Mouse (Mus musculus) CD4-positive, CD25-positive, alpha-beta regulatory T cell, adult 2 months (primary cell): ENCODE data around the gene Tyro3.

Experiments used
- DNase-seq: peaks from one replicate; pipeline ENCODE4 v3.0.0-alpha.2; 2012; ENCODE audit warnings: low read depth, low spot score

The Tyro3 gene

DNA sequence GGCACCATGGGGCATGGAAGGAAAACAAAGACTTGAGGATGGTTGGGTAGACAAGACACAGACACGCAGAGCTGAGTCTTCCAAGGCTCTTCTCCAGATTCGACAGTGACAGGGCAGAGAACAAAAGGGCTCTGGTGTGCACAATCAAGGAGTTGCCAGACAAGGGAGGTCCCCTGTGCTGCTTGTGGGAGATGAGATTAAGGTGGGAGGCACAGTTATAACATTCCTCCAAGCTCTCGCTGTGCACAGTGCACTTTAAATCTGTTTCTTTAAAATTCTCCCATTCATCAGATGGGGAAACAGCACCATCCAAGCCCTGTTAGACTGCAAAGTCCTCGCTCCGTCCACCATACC lies 6.7 kb downstream of the Tyro3 start:
- no peak for DNase-seq

- no peak for DNase-seq
Measured at GRCm38 (mm10) chr2:119804776-119805175, 7.2 kb downstream of the Tyro3 start.

DNA sequence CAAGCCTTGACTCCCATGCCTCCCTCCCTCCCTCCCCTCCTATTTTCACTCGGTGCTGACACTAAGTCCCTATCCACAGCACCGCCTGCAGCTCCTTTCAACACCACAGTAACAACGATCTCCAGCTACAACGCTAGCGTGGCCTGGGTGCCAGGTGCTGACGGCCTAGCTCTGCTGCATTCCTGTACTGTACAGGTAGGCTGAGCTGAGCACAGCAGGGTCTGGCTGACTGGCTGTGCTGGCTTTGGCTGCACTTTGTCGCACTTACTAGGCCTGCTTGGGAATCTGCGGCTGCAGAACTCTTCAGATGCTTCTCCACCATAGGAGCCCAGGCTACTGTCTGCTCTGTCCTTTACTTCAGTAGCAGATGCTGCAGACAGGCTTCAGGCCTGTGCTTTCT lies 8.0 kb downstream of the Tyro3 start:
- no peak for DNase-seq

- DNase-seq, result no peak
Measured at GRCm38 (mm10) chr2:119808438-119808837, 10.9 kb downstream of the Tyro3 start.

DNA sequence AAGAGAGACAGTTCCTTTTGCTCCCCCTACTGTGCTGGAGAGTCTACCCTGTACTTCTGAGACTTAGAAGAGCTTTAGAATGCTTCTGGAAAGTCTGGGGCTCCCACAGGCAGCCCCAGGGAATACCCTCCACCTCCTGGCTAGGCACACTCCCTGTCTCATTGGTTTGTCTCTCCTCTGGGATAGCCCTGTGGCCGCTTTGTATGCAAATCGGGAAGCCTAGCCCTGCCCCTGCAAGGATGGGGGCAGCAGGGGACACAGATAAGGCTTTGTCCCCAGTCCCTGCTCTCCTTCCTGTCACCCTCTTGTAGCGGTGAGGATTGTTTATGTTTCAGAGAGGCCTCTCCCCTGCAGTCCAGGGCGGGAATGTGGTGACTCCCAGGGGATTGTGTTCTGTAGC lies 11.3 kb downstream of the Tyro3 start:
- no peak for DNase-seq

DNA sequence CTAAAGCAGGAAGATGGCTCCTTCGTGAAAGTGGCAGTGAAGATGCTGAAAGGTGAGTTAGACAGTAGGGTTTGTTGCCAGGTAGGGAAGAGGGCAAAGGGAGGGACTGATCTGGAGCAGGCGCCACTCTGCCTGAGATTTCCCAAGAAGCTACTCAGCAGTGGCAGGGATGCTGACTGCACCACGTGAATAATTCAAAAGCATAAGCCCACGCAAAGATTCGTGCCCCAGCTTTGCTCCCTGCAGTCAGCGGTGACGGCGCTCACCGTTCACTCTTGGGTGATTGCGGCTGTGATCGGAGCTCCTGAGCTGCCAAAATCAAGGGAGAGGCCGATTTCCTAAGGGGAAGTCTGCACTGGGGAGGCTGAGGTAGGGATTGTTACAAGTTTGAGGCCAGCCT lies 13.4 kb downstream of the Tyro3 start:
- DNase-seq, result no peak

GRCm38 (mm10) chr2:119811490-119812146 lies 14.1 kb downstream of the Tyro3 start:
- DNase-seq, result no peak

DNA sequence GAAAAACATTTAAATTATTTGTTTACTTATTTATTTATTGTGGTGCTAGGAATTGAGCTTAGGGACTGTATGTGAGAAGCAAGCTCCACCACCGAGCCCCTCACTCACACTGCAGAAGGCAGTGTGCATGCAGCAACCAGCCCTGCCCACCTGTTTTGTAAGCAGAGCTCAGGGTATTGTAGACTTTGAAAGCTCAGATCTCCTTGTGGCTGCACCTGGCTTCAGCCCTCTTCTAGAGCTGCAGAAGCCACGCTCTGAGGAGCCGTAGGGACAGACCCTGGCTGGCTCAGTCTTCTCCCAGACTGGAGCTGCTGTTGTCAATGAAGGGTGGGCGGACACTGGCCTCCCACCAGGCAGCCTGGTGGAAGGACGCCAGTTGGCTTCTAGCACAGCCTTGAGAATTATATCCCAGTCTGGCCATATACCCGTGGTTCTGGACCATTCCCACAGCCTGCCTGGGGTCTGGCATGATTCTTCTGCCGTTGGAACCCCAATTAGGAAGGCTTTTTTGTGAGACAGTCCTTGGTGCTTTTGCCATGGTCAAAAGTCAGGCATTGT lies 16.9 kb downstream of the Tyro3 start:
- no peak for DNase-seq

DNA sequence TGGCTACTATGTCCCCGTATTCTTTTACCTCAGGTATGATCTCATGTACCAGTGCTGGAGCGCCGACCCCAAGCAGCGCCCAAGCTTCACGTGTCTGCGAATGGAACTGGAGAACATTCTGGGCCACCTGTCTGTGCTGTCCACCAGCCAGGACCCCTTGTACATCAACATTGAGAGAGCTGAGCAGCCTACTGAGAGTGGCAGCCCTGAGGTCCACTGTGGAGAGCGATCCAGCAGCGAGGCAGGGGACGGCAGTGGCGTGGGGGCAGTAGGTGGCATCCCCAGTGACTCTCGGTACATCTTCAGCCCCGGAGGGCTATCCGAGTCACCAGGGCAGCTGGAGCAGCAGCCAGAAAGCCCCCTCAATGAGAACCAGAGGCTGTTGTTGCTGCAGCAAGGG lies 19.1 kb downstream of the Tyro3 start:
- no peak for DNase-seq

GRCm38 (mm10) chr2:119817047-119817446 lies 19.5 kb downstream of the Tyro3 start:
- no peak for DNase-seq

DNA sequence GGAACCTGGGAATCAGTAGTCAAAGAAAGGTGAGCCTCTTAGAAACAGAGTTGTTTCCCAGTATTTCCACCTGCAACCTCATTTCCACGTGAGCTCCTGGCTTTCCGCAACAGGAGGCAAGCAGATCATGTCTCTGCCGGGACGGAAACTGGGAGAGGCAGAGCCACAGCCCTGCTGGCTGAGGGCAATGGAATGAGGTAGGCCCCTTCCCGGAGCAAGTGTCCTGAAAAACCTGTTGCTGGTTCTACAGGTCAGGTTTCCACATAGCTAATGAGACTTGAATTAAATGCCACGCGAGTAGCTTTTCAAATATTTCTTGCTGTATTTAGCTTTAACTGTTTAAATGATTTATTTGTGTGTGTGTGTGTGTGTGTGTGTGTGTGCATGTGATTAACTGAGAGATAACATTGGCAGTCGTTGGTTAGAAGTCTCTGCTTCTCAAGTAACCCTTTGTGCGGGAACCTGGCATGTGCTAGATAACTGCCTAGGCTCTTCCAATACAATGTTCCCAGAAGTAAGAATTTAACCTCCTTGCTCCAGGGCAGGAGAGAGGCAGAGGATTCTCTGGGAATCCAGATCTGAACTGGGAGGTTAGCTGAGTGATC lies 21.2 kb downstream of the Tyro3 start:
- DNase-seq, result no peak

DNA sequence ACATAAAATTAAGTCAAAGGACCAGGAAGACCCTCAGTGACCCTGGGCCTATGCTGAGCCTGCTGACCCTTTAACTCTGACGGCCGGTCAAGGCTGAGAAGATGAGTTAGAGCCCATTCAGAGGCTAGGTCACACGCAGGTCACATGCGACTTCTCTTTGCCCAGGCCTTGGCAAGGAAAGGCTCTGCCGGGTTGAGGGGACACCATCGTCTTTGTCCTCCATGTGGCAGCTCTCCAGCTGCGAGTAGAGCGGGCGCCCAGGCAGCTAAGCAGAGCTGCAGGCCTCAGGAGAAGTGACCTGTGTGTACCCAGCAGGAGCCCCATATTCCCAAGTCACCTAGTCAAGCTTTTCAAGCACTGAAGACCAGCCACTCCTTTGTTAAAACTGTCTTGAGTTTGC lies 23.6 kb downstream of the Tyro3 start:
- no peak for DNase-seq

DNA sequence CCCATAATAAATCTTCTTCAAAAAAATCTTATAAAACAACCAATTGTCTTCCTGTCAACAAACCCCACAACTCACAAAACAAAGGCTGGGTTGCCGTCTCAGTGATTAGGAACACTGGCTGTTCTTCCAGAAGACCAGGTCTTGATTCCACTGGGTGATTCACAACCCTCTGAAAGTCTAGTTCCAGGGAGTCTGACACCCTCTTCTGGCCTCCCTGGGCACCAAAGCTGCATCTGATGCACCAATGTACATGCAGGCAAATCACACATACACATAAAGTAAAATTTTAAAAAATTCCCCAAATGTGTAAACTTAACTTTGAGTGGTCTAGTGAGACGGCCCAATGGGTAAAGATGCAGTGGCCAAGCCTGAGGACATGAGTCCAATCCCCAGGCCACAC lies 33.0 kb downstream of the Tyro3 start:
- DNase-seq, result no peak

- DNase-seq, result no peak
Measured at GRCm38 (mm10) chr2:119834231-119834630, 36.7 kb downstream of the Tyro3 start.

DNA sequence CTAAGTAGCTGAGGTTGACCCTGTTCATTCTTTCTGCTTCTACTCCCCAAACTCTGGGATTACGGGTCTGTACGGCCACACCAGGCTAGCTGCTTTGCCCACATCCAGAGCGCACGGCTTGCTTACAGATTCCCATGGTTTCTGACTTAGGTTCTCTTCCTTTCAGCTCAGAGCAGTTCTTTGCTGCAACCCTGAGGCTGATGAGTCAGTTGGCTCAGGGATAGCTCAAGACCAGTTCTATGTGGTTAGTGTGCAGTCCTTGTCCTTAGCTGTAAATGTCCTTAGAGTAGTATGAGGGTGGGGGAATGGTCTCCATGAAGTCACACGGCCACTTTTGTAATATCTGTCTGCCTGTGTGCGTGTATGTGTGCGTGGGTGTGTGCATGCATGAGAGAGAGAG lies 40.1 kb downstream of the Tyro3 start:
- no peak for DNase-seq

GRCm38 (mm10) chr2:119838363-119839156 lies 41.0 kb downstream of the Tyro3 start:
- no peak for DNase-seq

- DNase-seq, result no peak
Measured at GRCm38 (mm10) chr2:119840008-119840407, 42.5 kb downstream of the Tyro3 start.

- DNase-seq, result no peak
Measured at GRCm38 (mm10) chr2:119842000-119842399, 44.5 kb downstream of the Tyro3 start.

DNA sequence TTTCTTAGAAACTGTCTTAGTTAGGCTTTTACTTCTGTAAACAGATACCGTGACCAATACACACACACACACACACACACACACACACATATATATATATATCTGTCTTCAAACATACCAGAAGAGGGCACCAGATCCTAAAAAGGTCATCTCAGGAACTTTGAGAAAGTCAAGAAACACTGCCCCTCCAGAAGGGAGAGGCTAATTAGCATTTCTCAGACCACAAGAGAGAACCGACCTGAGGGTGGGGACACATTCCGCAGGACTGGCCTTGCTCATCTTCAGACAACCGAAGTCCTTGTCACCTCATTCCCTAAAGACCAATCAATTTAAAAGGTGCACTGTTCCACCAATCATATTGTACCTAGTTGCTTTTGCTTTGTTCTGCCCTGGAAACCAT lies 46.0 kb downstream of the Tyro3 start:
- peak; percentile 6 for DNase-seq

DNA sequence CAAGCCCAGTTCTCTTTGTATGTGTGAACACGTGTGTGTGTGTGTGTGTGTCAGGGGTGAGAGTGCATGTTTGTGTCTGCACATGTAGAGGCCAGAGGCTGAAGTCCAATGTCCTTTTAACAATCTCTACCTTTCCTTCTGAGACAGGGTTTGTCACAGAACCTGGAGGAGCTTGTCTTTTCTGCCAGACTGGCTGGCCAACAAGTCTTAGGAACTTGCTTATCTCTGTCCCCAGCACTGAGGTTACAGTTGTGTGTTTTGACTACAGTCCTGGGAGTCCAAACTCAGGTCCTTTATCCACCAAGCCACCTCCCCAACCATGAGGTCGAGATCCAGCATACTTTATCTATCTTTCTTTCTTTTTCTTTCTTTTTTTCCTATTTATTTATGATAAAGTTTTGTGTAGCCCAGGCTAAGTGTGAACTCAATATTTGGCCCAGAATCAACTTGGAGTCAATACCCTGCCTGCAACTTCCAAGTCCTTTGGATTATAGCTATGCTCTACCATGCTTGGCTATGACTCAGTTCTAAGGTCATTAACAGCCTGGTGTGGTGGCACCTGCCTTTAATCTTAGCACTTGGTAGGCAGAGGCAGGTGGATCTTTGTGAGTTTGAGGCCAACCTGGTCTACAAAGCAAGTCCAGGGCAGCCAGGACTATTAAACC lies 48.5 kb downstream of the Tyro3 start:
- DNase-seq, result no peak

- DNase-seq, result no peak
Measured at GRCm38 (mm10) chr2:119846929-119847328, 49.4 kb downstream of the Tyro3 start.

- DNase-seq, result no peak
Measured at GRCm38 (mm10) chr2:119853811-119854210, 56.3 kb downstream of the Tyro3 start.
